Mouse (Mus musculus) heart, postnatal 0 days (tissue): Measurements from ENCODE around the gene Dcps.

Source experiments
- CTCF ChIP-seq: IDR thresholded peaks from 2 replicates; pipeline ENCODE4 v1.5.1; 2016; ENCODE audit warnings: antibody characterized with exemption, control low read depth, low read depth
- EP300 ChIP-seq: IDR thresholded peaks from 2 replicates; pipeline ENCODE4 v1.6.1; 2016; ENCODE audit warnings: antibody characterized with exemption, low read depth

- TF ChIP-seq CTCF (no peak), EP300 (no peak)
Measured at GRCm38 (mm10) chr9:35166798-35167635, 8.8 kb downstream of the Dcps start.
